Mouse (Mus musculus) urinary bladder, adult 18-20 months (tissue): Measurements from ENCODE around the gene Comp.

Source experiments
- DNase-seq, 2 experiments: peaks; one replicate each; pipeline ENCODE4 v3.0.0; 2022; ENCODE audit warnings: low spot score in 2 of 2, mixed read lengths in 2 of 2

Gene Comp

GRCm38 (mm10) chr8:70397611-70398563 lies 24.5 kb downstream of the Comp start:
- no peak for DNase-seq

GRCm38 (mm10) chr8:70404212-70404611 lies 30.9 kb downstream of the Comp start:
- no peak for DNase-seq

DNA sequence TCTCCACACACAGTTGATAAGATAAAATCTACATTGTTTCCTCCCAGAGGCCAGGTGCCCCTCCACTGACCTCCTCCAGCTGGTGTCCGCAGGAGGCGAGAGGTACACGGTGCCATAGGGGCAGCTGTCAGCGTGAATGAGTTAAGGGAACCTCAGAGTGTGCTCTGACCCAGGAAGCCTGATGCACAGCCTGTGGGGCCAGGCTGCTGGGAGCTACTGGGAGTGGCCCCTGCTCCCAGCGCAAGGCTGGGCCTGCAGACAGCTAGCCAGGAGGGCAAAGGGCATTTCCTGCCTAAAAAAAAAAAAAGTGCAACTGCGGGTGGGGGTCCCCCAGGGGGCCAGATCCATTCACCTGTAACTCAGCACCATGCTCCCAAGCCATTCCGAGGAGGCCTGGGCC lies 31.8 kb downstream of the Comp start:
- no peak for DNase-seq

DNA sequence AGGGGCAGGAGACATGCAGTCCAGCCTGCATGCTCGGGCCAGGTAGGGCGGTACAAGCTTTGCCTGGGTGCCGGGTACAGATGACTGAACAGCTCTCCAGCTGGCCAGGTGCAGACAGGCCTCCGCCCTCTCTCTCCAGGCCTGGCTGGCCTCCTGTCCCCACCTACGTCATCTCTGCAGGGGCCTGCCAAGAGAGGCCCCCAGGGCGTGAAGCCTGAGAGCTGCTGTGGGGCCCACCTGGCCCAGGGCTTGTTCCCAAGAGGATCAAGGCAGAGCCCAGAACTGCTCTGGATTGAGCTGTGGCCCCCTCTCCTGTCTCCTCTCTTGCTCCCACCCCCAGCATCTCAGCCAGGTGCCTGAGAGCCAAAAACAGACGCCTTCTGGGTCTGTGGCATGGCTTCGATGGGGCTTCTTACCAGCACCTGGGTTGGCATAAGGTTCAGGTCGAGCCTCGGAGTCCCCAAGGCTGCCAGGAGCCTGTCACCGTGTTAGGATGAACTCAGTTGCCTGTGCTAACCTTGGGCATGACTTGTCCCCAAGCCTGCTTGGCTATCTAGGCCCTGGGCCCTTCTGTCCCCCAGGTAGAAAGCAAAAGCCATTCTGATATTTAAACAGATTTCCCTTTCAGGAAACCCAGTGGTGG lies 33.2 kb downstream of the Comp start:
- no peak for DNase-seq

- DNase-seq, result no peak
Measured at GRCm38 (mm10) chr8:70408301-70408700, 34.9 kb downstream of the Comp start.

GRCm38 (mm10) chr8:70409019-70409418 lies 35.7 kb downstream of the Comp start:
- DNase-seq, result no peak

DNA sequence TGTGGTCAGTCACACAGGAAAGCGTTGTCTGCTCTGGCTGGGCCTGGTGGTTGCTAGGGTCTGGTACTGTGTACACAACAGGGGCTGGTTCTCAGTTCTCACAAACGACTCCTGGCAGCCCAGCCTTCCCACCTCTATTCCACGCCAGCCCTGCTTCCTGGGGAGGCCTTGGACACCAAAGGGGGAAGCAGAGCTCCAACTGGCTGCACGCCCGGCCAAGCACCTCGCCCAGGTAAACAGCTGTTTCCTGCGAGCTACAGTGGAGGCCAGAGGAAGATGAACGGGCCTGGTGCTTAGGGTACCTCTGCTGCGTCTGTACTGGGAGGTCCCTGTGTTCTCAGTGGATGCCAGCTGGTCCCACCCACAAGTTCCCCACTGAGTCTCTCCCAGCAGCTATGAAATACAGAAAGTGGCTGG lies 36.1 kb downstream of the Comp start:
- DNase-seq, result no peak

- DNase-seq, result no peak
Measured at GRCm38 (mm10) chr8:70410281-70410680, 36.9 kb downstream of the Comp start.

DNA sequence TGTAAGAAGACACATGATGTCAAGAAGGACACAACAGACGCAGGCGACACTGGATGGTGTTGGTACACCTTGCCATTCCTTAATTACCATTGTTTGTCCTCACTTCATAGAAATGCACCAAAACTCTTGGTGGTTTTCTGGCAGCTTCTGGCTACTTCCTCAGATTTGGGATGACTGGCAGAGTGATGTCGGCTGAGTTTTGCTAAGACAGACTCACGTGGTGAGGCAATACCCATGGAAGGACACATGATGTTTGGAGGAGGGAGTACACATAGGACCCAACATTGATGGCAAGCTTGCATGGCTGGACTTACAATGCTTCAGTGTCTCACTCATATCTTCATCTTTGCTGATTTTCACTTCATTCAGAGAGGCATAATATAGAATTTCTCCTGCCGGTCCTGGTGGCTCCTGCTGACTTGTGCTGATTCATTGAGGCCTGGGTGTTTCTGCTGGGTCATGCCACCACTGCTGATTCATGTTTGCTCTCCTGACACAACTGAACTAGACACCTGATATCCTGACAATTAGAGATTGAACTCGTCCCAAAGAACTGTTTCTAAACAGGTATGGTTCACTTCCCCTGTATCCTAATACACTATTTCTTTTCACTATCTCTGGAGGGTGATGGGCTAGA lies 41.1 kb downstream of the Comp start:
- DNase-seq, result no peak

GRCm38 (mm10) chr8:70415540-70416451 lies 42.4 kb downstream of the Comp start:
- no peak for DNase-seq

DNA sequence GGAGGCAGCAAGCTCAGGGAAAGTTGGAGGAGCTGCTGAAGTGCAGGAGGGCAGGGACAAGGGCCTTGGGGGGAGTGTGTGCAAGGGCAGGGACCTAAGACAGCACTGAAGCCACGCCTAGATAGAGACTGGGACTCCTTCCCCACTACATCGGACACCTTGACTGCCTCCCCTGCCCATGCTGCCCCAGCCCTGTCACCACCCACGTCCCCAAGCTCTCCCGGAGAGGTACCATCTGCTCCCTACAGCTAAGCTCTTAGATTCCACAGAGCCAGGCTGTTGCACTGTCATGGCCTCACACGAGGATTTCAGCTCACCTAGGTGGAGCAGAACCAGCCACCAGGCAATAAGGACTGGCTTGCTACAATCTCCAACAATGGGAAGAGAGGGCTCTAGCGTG lies 43.6 kb downstream of the Comp start:
- no peak for DNase-seq

DNA sequence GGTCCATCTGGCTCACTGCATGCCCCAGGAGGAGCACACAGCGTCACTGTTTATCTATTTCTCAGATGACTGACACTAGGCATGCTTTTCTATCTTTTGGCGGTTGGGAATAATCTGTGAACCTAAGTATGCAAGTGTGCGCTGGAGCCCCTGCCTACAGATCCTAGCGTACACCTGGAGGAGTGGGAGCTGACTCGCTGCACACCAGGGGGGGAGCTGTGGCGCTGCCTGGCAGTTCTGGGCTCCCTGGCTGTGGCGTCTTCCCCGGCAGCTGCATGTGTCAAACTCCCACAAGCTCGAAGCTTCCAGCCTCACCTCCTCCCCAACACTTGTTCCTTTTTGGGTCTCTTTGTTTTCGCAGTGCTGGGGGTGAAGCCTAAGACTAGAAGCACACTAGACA lies 44.6 kb downstream of the Comp start:
- DNase-seq, result no peak

DNA sequence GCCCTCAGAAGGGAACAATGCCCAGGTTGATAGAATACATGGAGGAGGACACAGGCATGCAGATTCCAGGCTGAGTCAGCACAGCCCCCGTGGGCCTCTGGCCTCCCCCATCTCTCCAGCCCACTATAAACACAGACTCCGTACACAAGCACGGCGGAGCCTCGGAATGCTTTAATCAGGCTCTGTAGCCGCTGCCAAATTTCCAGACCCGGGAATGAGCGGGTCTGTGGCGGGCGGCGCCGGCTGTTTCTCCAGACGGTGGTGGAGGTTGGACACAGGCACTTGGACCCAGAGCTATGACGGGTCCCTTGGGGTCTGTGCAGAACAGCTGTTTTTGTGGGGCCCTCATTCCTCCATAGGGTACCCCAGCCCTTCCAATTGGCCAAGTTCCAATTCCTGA lies 45.6 kb downstream of the Comp start:
- DNase-seq, result no peak

DNA sequence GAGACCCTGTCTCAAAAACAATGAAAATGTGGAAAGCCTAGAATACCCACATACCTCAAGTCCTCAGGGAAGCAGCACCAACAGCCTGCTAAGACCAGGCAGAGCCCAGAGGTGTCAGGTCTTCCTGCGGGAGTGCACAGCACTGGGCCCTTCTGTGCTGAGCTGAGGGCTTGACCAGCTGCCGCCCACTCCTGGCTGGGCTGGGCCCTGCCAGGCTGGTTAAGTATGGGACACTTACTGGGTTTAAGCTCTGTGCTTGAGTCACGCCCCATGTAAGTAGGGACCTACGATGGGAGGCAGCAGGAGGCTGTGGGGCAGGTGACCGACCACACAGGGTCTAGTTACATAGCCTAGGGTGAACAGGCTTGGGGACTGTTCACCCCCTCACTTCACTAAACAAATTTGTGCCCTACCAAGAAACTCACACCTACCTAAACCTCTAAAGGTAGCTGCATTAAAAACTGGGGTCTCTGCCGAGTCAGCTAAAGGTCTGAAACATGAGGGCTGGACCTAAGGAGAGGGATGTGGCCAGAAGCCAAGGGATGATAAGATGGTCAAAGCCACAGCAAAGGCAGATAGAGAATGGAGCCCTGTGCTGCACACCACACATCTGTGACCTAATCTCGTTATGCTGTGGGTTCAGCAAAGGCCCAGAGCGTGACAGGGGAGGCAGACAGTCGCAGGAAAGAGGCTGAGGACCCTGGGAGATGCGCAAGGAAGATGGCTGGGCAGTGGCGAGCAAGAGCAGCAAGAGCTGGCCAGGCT lies 46.7 kb downstream of the Comp start:
- DNase-seq, result no peak

- no peak for DNase-seq
Measured at GRCm38 (mm10) chr8:70421349-70422104, 48.2 kb downstream of the Comp start.

- no peak for DNase-seq
Measured at GRCm38 (mm10) chr8:70422722-70423121, 49.4 kb downstream of the Comp start.

GRCm38 (mm10) chr8:70426300-70426907 lies 53.0 kb downstream of the Comp start:
- DNase-seq, result no peak

GRCm38 (mm10) chr8:70431213-70431612 lies 57.9 kb downstream of the Comp start:
- DNase-seq, result no peak
